Mouse (Mus musculus) embryonic facial prominence, embryonic 10.5 days (tissue): ENCODE results near the gene 4930415O20Rik. TPM values are rescaled to one million over a fixed set of nuclear protein-coding genes. Genes with fewer than 3 reads are reported as not detected.
A peak's percentile ranks its signal among the peaks of the same experiment; 100 is the strongest.

Source experiments
- DNase-seq: peaks from one replicate; pipeline ENCODE4 v3.0.0-alpha.2; 2017; ENCODE audit warnings: low spot score
- H3K27ac ChIP-seq: fragments of 300-500 bp; sonication (generic); replicated peaks from 2 replicates; pipeline ENCODE4 v1.5.1; 2016; ENCODE audit warnings: mild to moderate bottlenecking
- H3K27me3 ChIP-seq: fragments of 300-500 bp; sonication (generic); replicated peaks from 2 replicates; pipeline ENCODE4 v1.6.1; 2016; ENCODE audit warnings: low read depth, mild to moderate bottlenecking; ENCODE audit not compliant: poor library complexity, severe bottlenecking
- H3K36me3 ChIP-seq: fragments of 300-500 bp; sonication (generic); replicated peaks from 2 replicates; pipeline ENCODE4 v1.6.1; 2016; ENCODE audit warnings: mild to moderate bottlenecking, moderate library complexity
- H3K4me1 ChIP-seq: fragments of 300-500 bp; sonication (generic); 2 replicates; pipeline ENCODE4 v1.6.1; 2016
- H3K4me3 ChIP-seq: fragments of 300-500 bp; sonication (generic); 2 replicates; pipeline ENCODE4 v1.5.1; 2016; ENCODE audit warnings: mild to moderate bottlenecking, moderate library complexity
- H3K9me3 ChIP-seq: fragments of 300-500 bp; sonication (generic); 2 replicates; pipeline ENCODE4 v1.6.1; 2016; ENCODE audit warnings: mild to moderate bottlenecking
- WGBS: fragments of 180-500 bp; shearing (Covaris S2); methylation state at CpG from one replicate; pipeline ENCODE4 v1.1.7; 2016; 5-methylcytosine and 5-hydroxymethylcytosine counted together
- polyA plus RNA-seq: library from polyadenylated mRNA; unstranded; fragments of >200 nt; fragmentation: Nextera tagmentation; extraction: Ambion mirVana; gene quantifications from 2 replicates; pipeline ENCODE4 v1.2.1, GENCODE M21; 2016

The 4930415O20Rik gene
- polyA plus RNA-seq, 1 experiment from 2014 or later = not detected

GRCm38 (mm10) chr15:98600036-98600709 is 29.4 kb downstream of the 4930415O20Rik start:
- peaks cover 100% of the 10 kb centered on the region for H3K36me3 ChIP-seq

GRCm38 (mm10) chr15:98601832-98602190 is 31.0 kb downstream of the 4930415O20Rik start:
- WGBS = 79% methylated on average over 7 of the region's 7 CpGs
- H3K9me3 ChIP-seq = no peaks in the 10 kb centered on the region
- H3K36me3 ChIP-seq = peaks cover 96% of the 10 kb centered on the region
- DNase-seq = no peak
- H3K27me3 ChIP-seq = no peaks in the 10 kb centered on the region
- H3K27ac ChIP-seq = no peak overlapping the region
- H3K4me3 ChIP-seq = 0 out of 2 replicates have a peak overlapping the region, but pooled peaks have one; percentile 21
- peaks cover 36% of the 10 kb centered on the region for H3K4me1 ChIP-seq

More at GRCm38 (mm10) chr15:98600036-98600709, 29.4 kb downstream of the 4930415O20Rik start:
- Histone ChIP-seq H3K27ac (no peak overlapping the region), H3K27me3 (no peaks in the 10 kb centered on the region), H3K4me3 (no peak overlapping the region; the same call in 1 of the 2 replicates), H3K4me1 (peaks cover 25% of the 10 kb centered on the region), H3K9me3 (no peaks in the 10 kb centered on the region)
- 87% methylated on average over 12 of the region's 12 CpGs for WGBS
- DNase-seq = no peak

GRCm38 (mm10) chr15:98602191-98602881 is 31.5 kb downstream of the 4930415O20Rik start:
- H3K4me1 ChIP-seq = peaks cover 42% of the 10 kb centered on the region
- peak overlapping the region; percentile 61 for H3K27ac ChIP-seq
- 63% methylated on average over 13 of the region's 13 CpGs for WGBS
- peaks cover 91% of the 10 kb centered on the region for H3K36me3 ChIP-seq
- H3K9me3 ChIP-seq = no peaks in the 10 kb centered on the region
- H3K27me3 ChIP-seq = no peaks in the 10 kb centered on the region
- DNase-seq = no peak
- H3K4me3 ChIP-seq = 0 out of 2 replicates have a peak overlapping the region, but pooled peaks have one; percentile 21

GRCm38 (mm10) chr15:98602921-98603458 is 32.2 kb downstream of the 4930415O20Rik start:
- no peak for DNase-seq
- peaks cover 84% of the 10 kb centered on the region for H3K36me3 ChIP-seq
- no peak overlapping the region for H3K4me3 ChIP-seq
- 67% methylated on average over 4 of the region's 4 CpGs for WGBS
- H3K4me1 ChIP-seq = peaks cover 48% of the 10 kb centered on the region
- H3K9me3 ChIP-seq = no peaks in the 10 kb centered on the region
- 0 out of 2 replicates have a peak overlapping the region, but pooled peaks have one; percentile 10 for H3K27ac ChIP-seq
- no peaks in the 10 kb centered on the region for H3K27me3 ChIP-seq

GRCm38 (mm10) chr15:98604041-98604575 is 33.3 kb downstream of the 4930415O20Rik start:
- H3K36me3 ChIP-seq = peaks cover 73% of the 10 kb centered on the region
- H3K9me3 ChIP-seq = no peaks in the 10 kb centered on the region
- no peak for DNase-seq
- no peak overlapping the region for H3K27ac ChIP-seq
- 94% methylated on average over 24 of the region's 24 CpGs for WGBS
- peaks cover 57% of the 10 kb centered on the region for H3K4me1 ChIP-seq
- H3K4me3 ChIP-seq = no peak overlapping the region
- no peaks in the 10 kb centered on the region for H3K27me3 ChIP-seq

- Histone ChIP-seq H3K27ac (no peak overlapping the region), H3K27me3 (0 out of 2 replicates have a peak, but pooled peaks cover 7% of the 10 kb centered on the region), H3K36me3 (peaks cover 53% of the 10 kb centered on the region), H3K9me3 (no peaks in the 10 kb centered on the region), H3K4me1 (peaks cover 69% of the 10 kb centered on the region), H3K4me3 (no peak overlapping the region)
- no peak for DNase-seq
- 92% methylated on average over 12 of the region's 12 CpGs for WGBS
These were observed 35.3 kb downstream of the 4930415O20Rik start for GRCm38 (mm10) chr15:98606051-98606536.

- peaks cover 69% of the 10 kb centered on the region for H3K4me1 ChIP-seq
- H3K9me3 ChIP-seq = no peaks in the 10 kb centered on the region
- H3K4me3 ChIP-seq = no peak overlapping the region
- peaks cover 47% of the 10 kb centered on the region for H3K36me3 ChIP-seq
- WGBS = 64% methylated on average over 9 of the region's 9 CpGs
- no peak overlapping the region for H3K27ac ChIP-seq
- H3K27me3 ChIP-seq = 0 out of 2 replicates have a peak, but pooled peaks cover 9% of the 10 kb centered on the region
- DNase-seq = no peak
These were observed 35.9 kb downstream of the 4930415O20Rik start for GRCm38 (mm10) chr15:98606739-98607138.

- Histone ChIP-seq H3K36me3 (peaks cover 39% of the 10 kb centered on the region), H3K4me3 (peak overlapping the region; percentile 77), H3K4me1 (peaks cover 62% of the 10 kb centered on the region), H3K9me3 (no peaks in the 10 kb centered on the region), H3K27me3 (0 out of 2 replicates have a peak, but pooled peaks cover 9% of the 10 kb centered on the region), H3K27ac (peak overlapping the region; percentile 98)
- DNase-seq = no peak
- 43% methylated on average over 4 of the region's 4 CpGs for WGBS
These were observed 36.8 kb downstream of the 4930415O20Rik start for GRCm38 (mm10) chr15:98607557-98607956.

- H3K27ac ChIP-seq = peak overlapping the region; percentile 98
- DNase-seq = no peak
- H3K36me3 ChIP-seq = peaks cover 32% of the 10 kb centered on the region
- H3K27me3 ChIP-seq = 0 out of 2 replicates have a peak, but pooled peaks cover 9% of the 10 kb centered on the region
- 11% methylated on average over 10 of the region's 10 CpGs for WGBS
- H3K9me3 ChIP-seq = no peaks in the 10 kb centered on the region
- peak overlapping the region; percentile 77 for H3K4me3 ChIP-seq
- peaks cover 56% of the 10 kb centered on the region for H3K4me1 ChIP-seq
These were observed 37.4 kb downstream of the 4930415O20Rik start for GRCm38 (mm10) chr15:98608058-98608783.

- H3K4me3 ChIP-seq = peak overlapping the region; percentile 77
- no peaks in the 10 kb centered on the region for H3K9me3 ChIP-seq
- DNase-seq = no peak
- peaks cover 50% of the 10 kb centered on the region for H3K4me1 ChIP-seq
- H3K27me3 ChIP-seq = 0 out of 2 replicates have a peak, but pooled peaks cover 9% of the 10 kb centered on the region
- peaks cover 26% of the 10 kb centered on the region for H3K36me3 ChIP-seq
- H3K27ac ChIP-seq = peak overlapping the region; percentile 98
- WGBS = under 1% methylated on average over 13 of the region's 26 CpGs
These were observed 38.0 kb downstream of the 4930415O20Rik start for GRCm38 (mm10) chr15:98608784-98609250.

- Histone ChIP-seq H3K36me3 (peaks cover 19% of the 10 kb centered on the region), H3K4me3 (peak within 1 kb of the TSS; percentile 77), H3K9me3 (no peaks in the 10 kb centered on the region), H3K27ac (peak within 1 kb of the TSS; percentile 98), H3K27me3 (peaks cover 12% of the 10 kb centered on the region), H3K4me1 (peaks cover 46% of the 10 kb centered on the region)
- peak; percentile 93 for DNase-seq
- under 1% methylated on average over 65 of the region's 75 CpGs for WGBS
These were observed 38.7 kb downstream of the 4930415O20Rik start, which contains the start of gene Adcy6 for GRCm38 (mm10) chr15:98609331-98610130. Gene Adcy6, minus strand, starts transcription at chr15:98610076.
